Mouse (Mus musculus) yolk sac, embryonic 10.5 days (tissue): Measurements from ENCODE around the gene Ddb2.

Experiments used
- DNase-seq: peaks from one replicate; pipeline ENCODE4 v3.0.0-alpha.2; 2017; ENCODE audit warnings: low spot score

Gene Ddb2

DNA sequence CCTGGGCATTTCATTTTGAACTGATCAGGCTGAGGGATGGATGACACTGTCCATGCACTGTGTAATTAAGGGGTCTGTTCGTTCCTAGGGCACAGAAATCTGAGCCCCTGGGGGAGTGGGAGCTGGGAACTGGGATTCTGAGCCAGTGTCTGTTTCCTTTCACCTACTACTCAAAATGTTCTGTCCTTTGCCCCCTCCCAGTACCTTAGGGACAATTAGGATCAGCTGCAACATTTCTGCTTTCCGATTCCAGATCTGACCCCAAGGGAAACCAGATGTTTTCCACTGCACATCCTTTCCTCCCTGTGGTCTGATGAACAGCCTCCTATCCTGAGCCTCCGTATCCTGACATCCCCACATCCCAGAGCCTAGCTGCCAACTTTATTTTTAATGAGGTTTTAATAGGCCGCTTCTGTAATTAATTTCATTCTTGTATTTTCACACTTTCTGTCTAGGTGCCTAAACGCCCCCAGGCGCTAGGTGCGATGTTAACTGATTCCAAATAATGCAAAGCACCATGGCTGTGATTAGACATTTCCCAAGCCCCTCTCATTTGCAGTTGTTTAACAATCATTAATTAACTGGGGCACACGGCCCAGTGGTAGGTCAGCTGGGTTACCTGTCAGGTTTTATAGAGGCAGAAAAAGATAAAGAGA lies 18.1 kb upstream of the Ddb2 start:
- DNase-seq = no peak

DNA sequence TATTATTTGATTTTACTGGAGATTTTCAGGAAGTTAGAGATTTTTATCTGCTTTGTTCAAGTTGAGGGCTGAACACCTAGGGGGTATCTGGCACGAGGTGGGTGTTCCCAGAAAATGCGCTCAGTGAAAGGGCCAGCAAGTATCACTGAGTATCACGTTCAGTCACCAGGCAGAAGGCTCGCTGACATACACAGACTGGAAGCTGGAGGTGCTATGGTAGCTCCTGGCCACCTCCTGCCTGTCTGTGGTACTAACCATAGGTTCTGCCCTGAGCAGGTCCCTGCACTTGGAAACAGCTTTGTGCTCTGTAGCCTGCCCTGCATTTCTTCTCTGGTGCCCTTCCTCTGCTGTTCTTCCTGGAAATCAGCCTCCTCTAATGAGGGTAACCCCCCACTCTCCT lies 15.7 kb upstream of the Ddb2 start:
- DNase-seq = no peak

DNA sequence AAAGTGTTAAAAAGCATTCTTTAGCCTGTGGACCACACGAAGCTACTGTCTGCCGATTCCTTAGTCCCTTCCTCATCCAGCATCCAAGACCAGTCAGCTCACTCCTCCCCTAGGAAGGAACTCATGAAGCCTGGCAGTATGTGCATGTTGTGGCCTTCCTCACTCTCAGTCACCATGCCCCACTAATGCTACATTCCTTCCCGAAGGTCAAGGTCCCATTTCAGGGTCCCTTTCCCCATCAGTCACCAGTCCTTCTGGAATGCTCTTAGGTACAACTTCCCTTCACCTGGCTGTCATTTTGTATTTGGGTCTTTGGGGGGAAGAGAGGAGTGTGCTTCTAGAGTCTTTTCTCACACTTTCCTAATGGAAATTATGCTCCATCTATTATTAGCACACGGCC lies 15.2 kb upstream of the Ddb2 start:
- no peak for DNase-seq

DNA sequence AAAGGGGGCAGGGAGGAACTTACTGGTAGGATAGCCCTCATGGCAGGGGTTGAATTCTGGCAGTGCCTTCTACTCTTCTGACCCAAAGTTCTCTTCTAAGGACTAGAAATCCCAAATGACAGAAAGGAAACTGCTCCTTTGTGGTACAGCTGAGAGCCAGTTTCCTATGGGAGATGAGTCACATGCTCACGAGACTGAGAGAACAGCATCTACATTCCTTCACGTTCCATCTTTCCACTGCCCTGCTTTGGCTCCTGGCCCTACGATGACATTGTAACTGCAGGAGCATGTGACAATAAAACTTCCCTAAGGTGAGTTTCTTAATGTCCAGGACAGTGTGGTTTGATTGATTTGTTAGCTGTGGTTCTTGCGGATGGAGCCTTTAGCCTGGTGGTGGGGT lies 11.6 kb upstream of the Ddb2 start:
- no peak for DNase-seq

DNA sequence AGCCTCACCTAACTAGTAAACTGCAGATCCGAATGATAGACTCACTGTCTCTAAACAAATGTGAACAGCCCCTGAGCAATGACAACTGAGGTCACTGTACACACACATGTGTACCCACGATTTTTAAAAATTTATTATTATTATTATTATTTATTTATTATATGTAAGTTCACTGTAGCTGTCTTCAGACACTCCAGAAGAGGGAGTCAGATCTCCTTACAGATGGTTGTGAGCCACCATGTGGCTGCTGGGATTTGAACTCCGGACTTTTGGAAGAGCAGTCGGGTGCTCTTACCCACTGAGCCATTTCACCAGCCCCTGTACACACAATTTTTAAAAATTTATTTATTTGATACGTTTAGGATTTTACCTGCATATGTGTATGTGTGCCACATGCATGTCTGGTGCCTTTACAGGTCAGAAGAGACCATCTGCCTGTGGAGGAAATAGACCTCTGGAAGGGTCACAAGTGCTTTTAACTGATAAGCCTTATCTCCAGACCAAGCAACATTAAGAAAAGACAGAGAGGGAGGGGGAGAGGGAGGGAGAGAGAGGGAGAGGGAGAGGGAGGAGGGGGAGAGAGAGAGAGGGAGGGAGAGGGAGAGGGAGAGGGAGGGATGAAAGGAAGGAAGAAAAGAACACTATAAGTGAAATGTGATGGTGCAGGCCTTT lies 7.9 kb upstream of the Ddb2 start:
- peak; percentile 39 for DNase-seq

DNA sequence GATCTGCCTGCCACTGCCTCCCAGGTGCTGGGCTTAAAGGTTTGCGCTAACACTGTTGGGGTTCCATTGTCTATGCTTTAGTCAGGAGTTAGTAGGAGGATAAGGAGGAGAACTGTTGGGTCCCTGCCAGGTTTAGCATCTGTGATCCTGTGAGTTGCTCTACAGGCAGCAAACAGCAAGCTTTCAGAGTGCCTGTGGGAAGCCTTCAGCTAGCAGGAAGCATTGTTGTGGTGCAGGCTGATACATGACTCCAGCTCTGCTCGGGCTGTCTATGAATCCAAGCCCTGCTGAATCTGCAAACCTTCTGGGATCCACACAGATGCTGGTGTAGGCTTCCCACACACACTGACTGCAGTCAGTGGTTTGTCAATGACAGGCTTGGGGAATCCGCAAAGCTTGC lies 6.6 kb upstream of the Ddb2 start:
- DNase-seq = no peak

DNA sequence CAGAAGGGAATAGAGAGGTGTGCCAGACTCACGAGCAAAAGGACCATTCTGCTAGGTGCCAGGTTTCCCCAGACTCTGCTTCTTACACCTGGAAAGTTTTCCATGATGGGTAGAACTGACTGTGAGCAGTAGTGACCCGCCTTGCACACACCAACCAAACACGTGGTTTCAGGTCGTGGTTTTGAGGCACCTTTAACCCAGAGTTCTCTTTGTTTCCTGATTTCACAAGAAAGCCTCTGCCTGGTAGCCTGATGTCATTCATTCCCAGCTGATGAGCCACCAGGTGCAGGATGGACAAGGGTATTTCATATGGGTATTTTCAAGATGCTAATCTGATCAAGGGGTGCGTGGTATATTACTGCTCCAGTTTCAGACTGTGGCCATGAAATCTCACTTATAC lies 5.8 kb upstream of the Ddb2 start:
- no peak for DNase-seq

DNA sequence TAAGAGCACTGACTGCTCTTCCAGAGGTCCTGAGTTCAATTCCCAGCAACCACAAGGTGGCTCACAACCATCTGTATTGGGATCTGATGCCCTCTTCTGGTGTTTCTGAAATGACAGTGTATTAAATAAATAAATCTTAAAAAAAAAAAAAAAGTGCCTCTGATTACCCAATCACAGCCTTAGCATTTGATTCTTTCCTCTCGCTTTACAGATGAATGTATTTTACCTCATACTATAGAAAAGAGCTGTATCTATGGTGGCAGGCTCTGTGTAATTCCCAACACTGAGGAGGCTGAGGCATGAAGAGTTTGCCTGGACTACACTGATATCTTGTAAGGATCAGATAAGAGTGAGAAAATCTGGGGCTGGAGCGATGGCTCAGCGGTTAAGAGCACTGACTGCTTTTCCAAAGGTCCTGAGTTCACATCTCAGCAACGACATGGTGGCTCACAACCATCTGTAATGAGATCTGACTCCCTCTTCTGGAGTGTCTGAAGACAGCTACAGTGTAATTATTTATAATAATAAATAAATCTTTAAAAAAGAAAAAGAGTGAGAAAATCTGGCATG lies 814 bp upstream of the Ddb2 start:
- DNase-seq = peak; percentile 36

DNA sequence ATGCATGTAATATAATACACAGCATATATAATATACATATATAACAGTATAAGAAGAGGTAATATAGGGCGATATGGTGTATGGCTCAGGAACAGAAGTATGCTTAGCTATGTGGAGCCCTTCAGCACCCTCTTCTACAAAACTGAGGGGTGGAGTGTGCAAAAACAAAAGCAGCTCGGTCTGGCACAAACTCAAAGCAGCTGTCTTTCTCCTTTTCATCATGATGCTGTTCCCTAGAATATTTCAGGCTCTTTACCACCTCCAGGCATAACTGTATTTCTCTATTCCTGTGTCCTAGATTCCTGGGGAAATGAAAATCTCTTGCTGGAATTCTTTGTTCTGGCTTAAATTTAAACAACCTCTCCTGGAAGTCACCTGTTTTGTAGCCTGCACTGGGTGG lies 7.0 kb downstream of the Ddb2 start:
- DNase-seq = no peak

DNA sequence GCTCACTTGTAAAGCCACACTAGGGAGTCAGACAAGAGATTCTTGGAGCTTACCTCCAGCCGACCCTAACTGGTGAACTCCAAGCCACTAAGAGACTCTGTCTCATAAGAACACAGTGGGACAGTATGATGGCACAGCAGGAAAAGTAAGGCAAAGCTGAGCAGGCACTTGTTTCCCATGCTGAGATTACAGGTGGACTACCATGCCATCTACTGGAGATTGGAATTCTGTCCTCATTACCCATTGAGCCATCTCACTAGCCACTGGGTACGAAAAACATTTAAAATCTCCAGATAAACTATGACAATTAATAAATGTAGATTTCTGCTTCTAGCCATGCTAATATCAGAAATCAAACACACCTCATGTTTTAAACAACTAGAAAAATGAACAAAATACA lies 13.2 kb downstream of the Ddb2 start:
- DNase-seq = no peak

DNA sequence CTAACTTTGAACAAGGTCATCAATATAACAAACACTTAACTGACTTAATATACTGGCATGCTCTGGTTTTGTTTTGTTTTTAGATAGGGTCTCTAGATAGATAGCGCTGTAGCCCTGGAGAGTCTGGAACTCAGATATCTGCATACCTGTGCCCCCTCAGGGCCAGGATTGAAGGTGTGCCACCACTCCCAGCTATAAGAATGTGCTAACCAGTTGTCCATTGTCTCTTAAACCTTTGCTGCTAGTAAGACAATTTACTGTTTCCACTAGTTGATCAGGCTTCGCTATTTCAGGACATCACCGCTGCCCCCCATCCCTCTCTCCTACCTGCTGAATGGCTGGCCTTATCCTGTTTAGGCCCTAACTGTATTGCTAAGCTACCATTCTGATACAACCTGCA lies 16.3 kb downstream of the Ddb2 start:
- DNase-seq = no peak

DNA sequence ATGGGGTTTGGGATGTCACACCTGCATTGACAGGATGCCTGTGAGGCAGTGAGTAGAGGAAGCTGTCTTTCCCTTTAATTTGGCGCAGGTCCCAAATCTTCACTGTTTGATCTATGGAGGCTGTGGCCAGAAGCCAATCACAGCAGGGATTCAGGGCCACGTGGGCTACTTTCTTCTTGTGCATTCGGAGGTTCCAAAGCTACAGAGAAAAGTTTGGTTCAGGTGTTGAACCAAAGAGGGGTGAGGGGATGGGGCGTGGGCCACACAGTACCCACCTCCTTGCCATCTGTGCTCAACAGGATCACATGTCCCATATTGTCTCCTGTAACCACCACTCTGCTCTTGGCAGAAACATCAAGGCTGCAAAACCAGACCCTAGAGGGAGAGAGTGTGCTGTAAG lies 19.8 kb downstream of the Ddb2 start:
- DNase-seq = no peak

DNA sequence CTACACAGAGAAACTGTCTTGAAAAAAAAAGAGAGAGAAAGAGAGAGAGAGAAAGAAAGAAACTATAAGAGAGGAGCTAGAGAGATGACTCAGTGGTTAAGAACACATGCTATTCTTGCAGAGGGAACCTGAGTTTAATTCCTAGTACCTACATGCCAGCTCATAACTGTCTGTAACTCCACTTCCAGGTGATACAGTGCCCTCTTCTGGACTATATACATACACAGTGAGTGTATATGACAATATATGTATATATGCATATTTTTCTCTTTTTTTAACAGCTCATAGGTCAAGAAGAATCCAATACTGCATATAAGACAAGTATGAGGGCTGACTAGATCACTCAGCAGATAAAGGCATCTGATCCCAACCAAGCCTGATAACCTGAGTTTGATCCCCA lies 23.5 kb downstream of the Ddb2 start:
- DNase-seq = no peak

DNA sequence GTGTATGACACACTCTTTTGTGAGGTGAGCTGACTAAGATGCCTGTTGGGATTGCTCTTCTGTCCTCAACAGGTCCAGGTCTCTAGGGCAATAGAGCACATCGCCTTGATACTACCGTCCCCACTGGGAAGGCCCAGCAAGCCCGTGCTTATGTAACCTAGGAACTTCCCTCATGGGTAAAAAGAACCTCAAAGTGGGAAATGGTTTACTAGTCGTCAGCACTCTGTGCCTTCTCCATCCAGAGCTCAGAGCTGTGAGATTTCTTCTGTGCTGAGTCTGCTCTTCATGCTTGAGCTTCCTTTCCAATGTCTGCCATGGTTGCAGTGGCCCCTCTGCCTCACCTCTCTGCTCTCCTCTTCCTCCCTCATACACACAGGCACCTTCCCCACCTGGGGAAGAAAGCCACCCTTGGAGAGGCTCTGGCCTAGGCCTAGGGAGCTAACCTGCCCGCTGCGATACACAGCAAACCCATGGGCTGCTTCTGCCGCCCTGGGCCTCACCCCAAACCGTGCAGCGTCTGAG lies 30.5 kb downstream of the Ddb2 start:
- DNase-seq = no peak

DNA sequence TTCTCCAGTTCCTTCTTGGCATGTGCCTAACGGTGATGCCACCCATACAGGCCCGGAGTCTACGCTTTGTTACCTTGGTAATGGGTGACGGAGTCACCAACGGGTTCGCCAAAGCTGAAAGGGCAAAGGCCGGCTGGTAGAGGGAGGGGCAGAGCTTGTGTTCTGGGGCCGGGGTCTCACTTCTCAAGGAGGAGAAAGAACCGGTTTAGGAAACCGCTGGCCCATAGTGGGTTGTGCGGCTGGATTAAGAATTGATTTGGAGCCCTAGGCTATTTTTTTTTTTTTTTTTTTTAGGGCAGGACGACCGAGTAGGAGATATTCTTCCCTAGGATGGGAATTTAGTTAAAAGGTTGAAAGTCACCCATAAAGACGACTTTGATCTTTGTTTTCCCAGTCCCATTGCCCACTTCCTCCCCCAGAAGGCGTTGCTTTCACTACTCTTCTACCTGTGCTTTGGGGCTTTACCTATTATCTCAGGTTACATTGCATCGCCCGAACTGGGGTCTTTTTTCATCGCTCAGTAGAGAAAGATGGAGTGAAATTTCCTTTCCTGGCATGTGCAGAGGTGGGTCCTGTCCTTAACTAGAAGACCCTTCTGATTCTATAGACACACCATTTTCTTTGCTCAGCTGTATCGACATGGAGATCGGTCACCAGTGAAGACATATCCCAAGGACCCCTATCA lies 33.7 kb downstream of the Ddb2 start:
- no peak for DNase-seq

DNA sequence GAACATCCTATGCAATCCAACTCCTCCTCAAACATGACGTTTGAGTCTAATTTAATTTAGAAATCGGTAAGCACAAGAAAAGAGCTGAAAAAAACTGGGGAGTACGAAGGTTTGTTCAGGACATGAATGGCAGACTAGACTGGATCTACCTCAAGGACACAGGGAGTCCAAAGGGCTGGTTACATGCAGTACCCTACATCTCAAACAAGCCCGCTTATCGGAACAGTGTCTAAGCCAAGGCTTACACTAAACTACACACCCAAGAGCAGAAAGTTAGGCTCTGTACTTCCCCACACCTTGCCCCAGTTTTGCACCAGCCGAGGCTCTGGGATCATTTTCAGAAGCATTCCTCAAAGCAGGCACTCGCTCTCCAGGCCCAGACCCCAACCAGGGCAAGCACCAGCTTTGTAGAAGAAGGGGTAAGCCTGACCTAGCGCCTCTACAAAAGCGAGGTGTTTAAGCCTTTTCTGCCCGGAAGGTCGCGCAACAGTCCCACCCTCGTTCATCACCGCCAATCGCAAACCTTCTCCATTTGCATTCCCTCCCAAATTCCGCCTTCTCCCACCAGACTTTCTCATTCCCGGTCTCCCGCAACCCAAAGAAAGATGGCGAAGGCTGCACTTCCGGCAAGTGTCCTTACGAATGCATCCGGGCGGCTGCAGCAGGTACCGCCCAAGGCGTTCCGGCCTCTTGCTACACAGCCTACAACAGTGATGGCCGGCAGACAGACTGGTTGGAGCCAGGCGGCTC lies 34.4 kb downstream of the Ddb2 start, which contains the start of the genes Nr1h3 and Acp2:
Gene Nr1h3 (minus strand): TSS at position 613 of the 750 bp plus-strand sequence.
Gene Acp2 (plus strand): TSS at position 664 of the 750 bp plus-strand sequence.
- peak; percentile 95 for DNase-seq

DNA sequence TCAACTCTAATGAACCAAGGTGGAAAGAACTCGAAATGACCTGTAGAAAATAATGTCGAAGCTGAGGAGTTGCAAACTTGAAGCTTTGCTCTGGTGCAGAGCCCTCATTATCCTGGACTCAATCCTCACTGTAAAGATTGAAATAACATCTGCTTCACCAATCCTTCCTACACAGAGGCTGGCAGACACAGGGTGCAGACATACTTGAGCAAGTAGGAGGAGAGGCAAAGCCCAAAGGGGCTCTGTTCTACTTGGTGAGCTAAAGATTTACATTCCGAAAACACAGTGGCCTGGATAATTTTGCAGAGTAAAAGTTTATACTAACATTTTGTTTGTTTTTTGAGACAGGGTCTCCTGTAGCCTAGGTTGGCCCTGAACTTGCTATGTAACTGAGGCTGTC lies 37.9 kb downstream of the Ddb2 start:
- no peak for DNase-seq

DNA sequence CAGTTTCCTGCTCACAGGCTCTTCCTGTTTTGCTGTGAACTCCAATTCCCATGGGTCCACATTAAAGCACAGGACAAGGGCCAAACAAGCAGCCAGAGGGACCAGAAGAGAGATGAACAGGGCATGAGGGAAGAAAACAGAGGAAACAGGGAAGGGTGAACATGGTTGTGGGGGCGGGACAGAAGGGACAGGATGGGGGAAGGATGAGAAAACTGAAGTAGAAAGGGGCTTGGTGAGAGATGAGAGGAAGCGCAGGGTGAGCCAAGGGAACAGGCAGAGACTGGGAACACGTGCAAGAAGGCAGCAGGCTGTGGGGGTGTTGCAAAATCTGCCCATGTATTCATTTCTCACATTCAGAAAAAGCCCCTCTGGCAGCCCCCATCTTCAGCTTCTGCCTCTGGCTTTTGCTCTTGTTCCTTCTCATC lies 40.2 kb downstream of the Ddb2 start:
- DNase-seq = no peak

DNA sequence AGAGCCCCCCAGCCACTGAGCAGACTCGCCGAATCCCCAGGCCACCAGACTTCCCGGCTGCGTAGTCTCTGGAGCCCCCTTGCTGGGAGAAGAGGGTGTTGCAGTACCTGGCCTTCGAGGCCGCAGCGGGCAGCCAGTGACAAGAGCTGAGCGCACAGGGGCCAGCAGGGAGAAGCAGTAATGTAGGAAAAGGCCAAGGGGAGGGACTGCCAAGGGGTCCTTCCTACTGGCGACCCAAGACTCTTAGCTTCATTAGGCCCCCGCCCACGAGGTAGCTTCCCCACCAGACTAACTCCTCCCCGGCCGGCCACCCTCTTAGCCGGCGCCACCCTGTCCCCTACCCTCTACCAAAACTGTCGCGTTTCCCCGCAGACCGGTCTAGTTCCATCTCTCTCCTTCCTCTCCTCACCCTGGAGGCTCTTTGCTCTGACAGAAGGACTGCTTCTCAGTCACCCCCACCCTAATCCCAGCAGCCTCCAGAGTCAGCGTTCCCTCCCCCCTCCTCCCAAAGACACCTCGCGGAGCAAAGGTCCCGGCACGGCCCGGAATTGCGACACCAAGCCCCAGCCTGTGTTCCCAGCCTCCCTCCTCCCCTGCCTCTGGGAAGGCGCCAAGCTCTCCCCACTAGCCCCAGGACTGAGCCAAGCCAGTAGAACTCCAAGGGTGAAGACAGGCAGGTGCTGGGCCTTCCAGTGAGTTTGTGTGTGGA lies 42.0 kb downstream of the Ddb2 start:
- DNase-seq = peak; percentile 92

DNA sequence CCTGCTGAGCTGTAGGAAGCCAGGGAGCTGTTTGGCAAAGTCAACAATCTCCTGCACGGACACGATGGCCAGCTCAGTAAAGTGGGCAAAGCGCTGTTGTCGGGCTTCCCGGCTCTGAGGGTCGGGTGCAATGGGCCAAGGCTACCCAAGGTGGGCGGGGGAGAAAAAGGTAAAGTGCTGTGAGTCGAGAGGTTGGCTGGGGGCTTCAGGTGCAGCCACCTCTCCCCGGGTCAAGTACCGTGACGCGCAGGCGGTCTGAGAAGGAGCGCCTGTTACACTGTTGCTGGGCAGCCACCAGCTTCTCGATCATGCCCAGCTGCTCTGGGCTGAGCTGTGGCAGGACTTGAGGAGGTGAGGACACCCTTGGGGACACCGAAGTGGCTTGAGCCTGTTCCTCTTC lies 46.3 kb downstream of the Ddb2 start:
- DNase-seq = no peak

DNA sequence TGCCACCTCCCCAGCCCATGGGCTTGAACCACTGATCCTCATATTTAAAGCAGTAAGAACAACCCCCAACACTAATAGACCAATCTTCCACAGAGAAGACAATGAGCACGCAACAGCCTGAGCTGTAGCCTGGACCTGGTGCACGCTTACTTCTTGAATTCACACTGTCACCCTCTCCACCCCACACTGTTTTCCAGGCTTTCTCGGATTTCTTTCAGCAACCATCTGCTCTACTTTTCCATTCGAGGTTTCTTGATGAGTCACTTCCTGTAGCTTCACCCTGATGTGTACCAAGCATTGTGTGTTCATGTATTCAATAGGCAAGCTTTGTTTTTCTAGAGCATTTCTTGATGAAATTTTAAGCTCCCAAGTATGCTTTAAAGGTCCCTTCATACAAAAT lies 49.4 kb downstream of the Ddb2 start:
- DNase-seq = no peak
